Mouse (Mus musculus) heart, postnatal 0 days (tissue): Measurements from ENCODE around the gene Ankib1.

Experiments used
- CTCF ChIP-seq: IDR thresholded peaks from 2 replicates; pipeline ENCODE4 v1.5.1; 2016; ENCODE audit warnings: antibody characterized with exemption, control low read depth, low read depth
- EP300 ChIP-seq: IDR thresholded peaks from 2 replicates; pipeline ENCODE4 v1.6.1; 2016; ENCODE audit warnings: antibody characterized with exemption, low read depth

DNA sequence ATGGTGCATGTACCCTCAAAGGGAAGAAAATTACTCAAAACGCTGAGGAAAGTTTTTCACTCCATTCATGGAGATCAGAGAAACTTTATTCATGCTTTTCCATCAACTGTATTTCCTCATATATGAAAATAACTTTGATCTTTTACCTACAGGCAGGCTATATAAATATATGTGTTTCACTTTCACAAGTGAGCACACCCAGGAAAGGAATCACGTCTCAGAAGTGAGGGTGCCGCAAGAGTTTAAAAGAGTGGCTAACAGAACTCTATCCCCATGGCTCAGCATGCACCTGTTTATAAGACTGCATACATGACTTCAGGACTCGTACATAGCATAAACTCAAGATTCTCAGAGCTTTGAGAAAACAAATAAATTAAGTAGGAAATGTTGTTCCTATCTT is 1.8 kb downstream of the Ankib1 start:
- TF ChIP-seq CTCF (no peak), EP300 (no peak)
